Mouse (Mus musculus) adrenal gland, adult (tissue): ENCODE measurements around the gene Ube2s.
"Not testable (repeated sequence)": the region's sequence is repeated elsewhere in the genome, so short reads cannot be mapped to it uniquely, and the experiment has no call there.

ENCODE experiments used
- DNase-seq, 2 experiments: peaks; one replicate each; pipeline ENCODE4 v3.0.0; 2022 to 2023; ENCODE audit warnings: low spot score in 1 of 2; ENCODE audit not compliant: inconsistent age in 2 of 2

Ube2s gene

GRCm38 (mm10) chr7:4822162-4822907 lies 9.9 kb upstream of the Ube2s start:
- DNase-seq: no peak

- no peak for DNase-seq
These were observed 9.3 kb upstream of the Ube2s start for GRCm38 (mm10) chr7:4821690-4822089.

DNA sequence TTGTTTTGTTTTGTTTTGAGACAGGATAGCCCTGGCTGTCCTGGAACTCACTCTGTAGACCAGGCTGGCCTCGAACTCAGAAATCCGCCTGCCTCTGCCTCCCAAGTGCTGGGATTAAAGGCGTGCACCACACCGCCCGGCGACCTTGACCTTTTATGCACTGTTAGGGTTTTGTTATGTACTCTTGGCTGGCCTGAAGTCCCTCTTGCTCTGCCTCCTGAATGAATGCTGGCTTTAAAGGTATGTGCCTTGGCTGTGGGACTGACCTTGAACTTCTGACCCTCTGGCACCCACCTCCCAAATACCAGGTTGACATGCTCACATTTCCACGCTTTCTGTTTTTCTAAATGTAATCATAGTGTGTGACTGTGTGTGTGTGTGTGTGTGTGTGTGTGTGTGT lies 8.5 kb upstream of the Ube2s start:
- not testable (repeated sequence) for DNase-seq

DNA sequence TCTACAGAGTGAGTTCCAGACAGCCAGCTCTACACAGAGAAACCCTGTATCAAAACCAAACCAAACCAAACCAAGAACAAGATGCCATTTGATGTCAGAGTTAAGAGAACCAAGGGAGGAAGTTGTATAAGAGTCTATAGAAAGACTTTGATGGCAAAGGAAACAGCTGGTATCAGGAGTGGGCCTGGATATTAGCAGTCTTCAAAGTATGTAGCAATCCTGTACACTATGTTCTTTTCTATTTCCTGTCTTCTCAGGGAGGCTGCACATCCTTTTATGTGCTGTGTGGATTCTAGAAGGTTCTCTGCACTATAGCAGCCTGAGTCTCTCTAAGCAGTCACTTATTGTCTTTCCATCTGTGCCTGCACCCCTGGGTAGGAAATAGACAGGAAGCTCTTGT lies 4.2 kb upstream of the Ube2s start:
- DNase-seq: no peak

- DNase-seq: peak in 1 of 2 experiments; percentile 21
These were observed 858 bp upstream of the Ube2s start for GRCm38 (mm10) chr7:4813105-4813791.

DNA sequence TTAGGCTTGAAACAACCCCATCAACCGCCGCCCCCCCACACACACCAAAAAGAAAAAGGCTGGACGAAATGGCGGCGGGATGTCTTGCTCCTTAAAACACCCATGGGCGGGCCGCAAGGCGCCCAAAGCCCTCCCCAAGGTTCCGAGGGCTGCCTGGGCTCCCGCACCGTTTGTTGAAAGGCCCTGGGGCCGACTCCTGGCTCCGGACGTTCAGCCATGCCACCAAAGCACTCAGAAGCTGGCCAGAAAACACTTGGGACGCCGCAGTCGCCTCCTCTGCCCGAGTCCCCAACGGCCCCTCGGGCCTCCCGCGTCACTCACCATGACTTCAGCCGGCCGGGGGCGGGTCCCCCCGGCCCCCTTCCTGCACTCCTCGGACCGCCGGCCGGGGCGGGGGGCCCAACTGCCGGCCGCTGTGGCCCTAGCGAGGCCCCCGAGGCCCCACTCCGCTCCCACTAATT lies 518 bp downstream of the Ube2s start:
- DNase-seq: no peak

GRCm38 (mm10) chr7:4811131-4811530 lies 1.3 kb downstream of the Ube2s start:
- DNase-seq: peak; percentile 22 to 51

DNA sequence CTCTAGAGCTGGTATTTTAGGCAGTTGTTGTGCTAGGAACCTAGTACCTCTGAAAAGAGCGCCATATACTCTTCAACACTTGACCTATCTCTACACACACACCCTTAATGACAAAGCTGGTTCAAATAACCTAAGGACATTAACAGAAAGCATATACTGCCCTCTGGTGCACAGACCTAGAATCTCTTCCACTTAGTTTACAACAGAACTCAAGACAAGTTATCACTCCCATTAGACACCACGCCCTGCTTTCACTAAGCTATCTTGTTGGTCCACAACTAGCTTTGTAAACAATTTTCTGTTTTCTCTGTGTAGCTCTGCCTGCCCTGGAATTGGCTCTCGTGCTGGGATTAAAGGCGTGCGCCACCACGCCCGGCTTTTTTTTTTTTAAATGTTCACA lies 5.7 kb downstream of the Ube2s start:
- DNase-seq: peak in 1 of 2 experiments; percentile 70

- no peak for DNase-seq
These were observed 10.1 kb downstream of the Ube2s start for GRCm38 (mm10) chr7:4802247-4802646.

DNA sequence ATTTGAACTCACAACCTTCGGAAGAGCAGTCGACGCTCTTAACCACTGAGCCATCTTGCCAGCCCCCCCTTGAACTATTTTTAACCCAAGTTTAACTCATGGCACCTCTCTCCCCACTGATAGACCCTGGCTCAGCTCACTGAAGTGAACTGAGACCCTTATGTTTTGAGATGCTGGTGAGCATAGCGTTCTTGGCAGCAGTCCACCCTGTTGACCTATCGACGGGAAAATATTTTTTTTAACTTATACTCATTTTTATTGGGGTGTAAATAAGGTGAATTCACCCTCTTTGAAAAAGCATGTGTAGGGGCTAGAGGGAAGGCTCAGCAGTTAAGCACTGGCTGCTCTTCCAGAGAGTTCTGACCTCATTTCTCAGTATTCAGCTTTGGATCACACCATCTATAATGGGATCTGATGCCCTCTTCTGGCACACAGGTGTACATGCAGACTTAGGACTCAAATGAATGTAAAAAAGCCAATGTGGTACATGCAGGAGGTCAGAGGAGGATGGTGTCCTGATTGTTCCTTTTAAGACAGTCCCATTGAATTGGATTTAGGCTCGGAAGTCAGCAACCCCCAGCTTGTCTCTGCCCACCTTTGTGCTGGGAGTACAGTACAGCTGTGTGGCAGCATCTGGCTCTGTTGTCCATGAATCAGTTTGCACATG lies 16.5 kb downstream of the Ube2s start:
- DNase-seq: peak in 1 of 2 experiments; percentile 75

DNA sequence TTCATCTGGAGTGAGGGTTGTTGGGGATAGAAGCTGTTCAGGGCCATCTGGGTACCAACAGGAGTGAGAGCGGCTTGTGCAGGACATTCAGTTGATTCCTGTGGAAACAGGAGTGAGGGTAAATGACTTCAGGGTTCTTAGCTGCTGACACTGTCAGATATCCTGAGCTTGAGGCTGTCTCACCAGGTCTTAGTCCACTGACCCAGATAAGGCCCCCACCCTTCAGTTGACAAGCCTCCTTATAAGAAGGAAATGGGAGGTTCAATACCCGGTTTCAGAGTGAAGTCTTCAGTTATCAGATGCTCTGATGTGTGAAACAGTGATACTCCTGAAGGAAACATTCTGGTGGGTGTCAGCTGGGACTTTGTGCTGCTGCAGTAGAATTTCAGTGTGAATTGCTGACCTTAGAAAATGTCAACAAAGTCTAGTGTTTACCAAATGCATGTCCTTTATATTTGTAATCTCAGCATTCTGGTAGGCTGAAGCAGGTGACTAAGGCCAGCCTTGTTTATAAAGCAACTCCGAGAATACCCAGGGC lies 17.7 kb downstream of the Ube2s start:
- DNase-seq: no peak

DNA sequence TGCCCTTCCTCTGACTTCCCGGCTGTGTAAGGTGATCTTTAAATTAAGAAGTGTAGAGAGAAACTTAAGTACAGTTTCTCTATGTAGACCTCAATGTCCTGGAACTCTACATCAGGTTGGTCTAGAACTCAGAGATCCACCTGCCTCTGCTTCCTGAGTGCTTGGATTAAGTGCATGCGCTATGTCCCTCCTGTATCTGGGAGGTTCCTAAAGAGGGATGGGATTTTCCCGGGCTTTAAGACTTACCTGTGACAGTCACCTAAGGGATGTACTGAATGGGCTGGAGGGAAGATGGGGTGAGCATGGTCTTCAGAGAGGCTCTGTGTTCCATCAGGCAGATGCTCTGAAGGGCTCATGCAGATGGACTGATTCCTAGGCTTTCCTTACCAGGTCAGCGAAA lies 18.7 kb downstream of the Ube2s start:
- peak in 1 of 2 experiments; percentile 40 for DNase-seq

DNA sequence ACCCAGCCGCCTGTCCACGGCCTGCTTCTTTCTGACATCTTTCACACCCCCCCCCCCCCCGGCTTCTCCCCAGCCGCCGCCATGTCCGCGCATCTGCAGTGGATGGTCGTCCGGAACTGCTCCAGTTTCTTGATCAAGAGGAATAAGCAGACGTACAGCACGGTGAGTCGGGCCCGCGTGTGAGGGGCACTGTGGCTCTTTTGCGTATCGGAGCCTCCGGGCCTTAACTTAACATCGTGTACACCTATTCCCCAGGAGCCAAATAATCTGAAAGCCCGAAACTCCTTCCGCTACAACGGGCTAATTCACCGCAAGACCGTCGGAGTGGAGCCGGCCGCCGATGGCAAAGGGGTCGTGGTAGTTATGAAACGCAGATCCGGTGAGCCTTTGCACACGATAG lies 19.1 kb downstream of the Ube2s start:
- DNase-seq: peak; percentile 40 to 74

DNA sequence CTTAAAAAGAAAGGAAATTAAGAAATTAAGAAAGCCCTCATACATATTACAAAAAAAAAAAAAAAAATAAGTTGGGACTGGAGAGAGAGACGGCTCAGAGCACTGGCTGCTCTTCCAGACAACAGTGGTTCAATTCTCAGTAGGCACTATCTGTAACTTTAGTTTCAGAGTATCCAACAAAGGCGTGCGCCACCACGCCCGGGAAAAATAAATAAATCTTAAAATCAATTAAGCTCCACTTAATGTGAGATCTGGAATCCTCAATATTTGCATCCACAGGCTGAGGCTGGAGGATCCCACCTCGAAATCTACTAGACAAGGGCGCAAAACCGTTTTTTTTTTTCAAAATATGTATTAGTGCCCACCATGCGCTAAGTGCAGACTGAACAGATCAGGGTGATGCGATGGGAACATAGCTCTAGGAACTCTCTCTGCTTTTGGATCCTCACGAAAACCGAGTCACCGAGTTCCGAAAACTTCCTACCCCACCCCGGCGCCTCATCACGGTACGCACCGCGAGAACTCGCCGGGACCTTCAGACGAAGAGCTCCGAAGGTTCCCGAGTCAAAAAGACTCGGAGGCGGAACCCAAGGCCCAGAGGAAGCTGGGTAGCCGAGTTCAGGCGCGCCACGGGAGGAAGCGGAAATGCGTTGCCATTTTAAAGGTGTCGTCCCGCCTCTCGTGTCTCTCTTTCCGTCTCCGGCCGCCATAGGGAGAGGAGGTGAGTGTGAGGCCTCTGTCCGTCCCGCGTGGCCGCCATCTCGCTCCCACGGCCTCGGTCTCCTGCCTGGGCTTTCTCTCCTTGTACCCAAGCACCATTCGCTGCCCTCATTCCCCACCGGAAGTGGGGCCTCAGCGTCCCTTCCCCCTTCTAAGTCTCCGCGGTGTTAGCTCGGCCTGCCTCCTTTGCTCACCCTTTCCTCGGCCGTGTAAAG lies 19.8 kb downstream of the Ube2s start, which contains the start of gene Rpl28:
Gene Rpl28 (plus strand): TSS at position 597 of the 935 bp plus-strand sequence.
- peak; percentile 96 to 98 for DNase-seq

- peak in 1 of 2 experiments; percentile 89 for DNase-seq
These were observed 22.9 kb downstream of the Ube2s start, which contains the start of gene Tmem238 for GRCm38 (mm10) chr7:4789436-4789935. TSS of gene Tmem238 (minus strand) at chr7:4789656.

- DNase-seq: peak; percentile 81 to 94
These were observed 23.6 kb downstream of the Ube2s start for GRCm38 (mm10) chr7:4788499-4789435.

- no peak for DNase-seq
These were observed 28.6 kb downstream of the Ube2s start for GRCm38 (mm10) chr7:4783667-4784268.

- no peak for DNase-seq
These were observed 29.6 kb downstream of the Ube2s start, which contains the start of the genes Il11 and Tmem190 for GRCm38 (mm10) chr7:4782759-4783158. TSS of gene Il11 (minus strand) at chr7:4782859. TSS of gene Tmem190 (plus strand) at chr7:4782937.
